Mouse (Mus musculus): ENCODE measurements around the gene Grap. TPM values are rescaled to one million over a fixed set of nuclear protein-coding genes. Genes with fewer than 3 reads are reported as not detected.

Grap gene
- polyA plus RNA-seq, 1 experiment = 0.14 TPM

DNA sequence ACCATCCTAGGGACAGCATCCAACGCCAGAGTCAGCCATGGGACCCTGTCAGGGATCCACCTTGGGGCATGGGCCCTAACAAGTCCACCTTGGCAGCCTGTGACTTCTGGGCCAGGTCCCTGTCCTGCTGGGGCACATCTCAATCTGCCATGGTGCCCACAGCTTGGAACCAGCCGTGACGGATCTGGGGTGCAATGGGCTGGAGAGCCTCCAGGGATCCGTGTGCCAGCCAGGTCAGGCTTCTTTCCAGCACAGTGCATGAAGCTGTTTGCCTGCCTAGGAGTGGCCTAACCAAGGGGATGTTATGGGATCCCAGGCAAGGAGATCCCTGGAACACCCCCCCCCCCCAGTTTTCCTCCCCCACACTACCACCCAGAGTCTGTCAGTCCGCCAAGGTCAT is 39.9 kb downstream of the Grap start:
- no peaks in the 10 kb centered on the region for H3K36me3 ChIP-seq (ENCODE audit: control insufficient read depth, insufficient read depth)
- no peak overlapping the region for H3K4me3 ChIP-seq (ENCODE audit: insufficient read depth, poor library complexity, severe bottlenecking)
- H3ac ChIP-seq (ENCODE audit: control insufficient read depth, insufficient read length, low read depth) = no peak overlapping the region
- no peaks in the 10 kb centered on the region for H3K79me3 ChIP-seq (ENCODE audit: low read depth)
- H3K79me2 ChIP-seq (ENCODE audit: control insufficient read depth, insufficient read depth) = no peaks in the 10 kb centered on the region
- TF ChIP-seq USF1 (IDR thresholded peaks at IDR 0.05; ENCODE audit: low read depth) (no peak), MAX (IDR thresholded peaks at IDR 0.05) (no peak), MYOG (IDR thresholded peaks at IDR 0.05; ENCODE audit: control insufficient read depth, extremely low read depth, insufficient read length) (no peak), CTCF (IDR thresholded peaks at IDR 0.05; ENCODE audit: control insufficient read depth, insufficient read depth, insufficient read length) (no peak), MYOD1 (IDR thresholded peaks at IDR 0.05; ENCODE audit: control insufficient read depth, insufficient read length, low read depth) (no peak), CEBPB (IDR thresholded peaks at IDR 0.05; ENCODE audit: low read depth) (no peak), FOSL1 (IDR thresholded peaks at IDR 0.05; ENCODE audit: insufficient read depth, low read length, poor library complexity, severe bottlenecking) (no peak)
- H3K27me3 ChIP-seq (ENCODE audit: control insufficient read depth, insufficient read depth, insufficient read length) = peaks cover 11% of the 10 kb centered on the region

DNA sequence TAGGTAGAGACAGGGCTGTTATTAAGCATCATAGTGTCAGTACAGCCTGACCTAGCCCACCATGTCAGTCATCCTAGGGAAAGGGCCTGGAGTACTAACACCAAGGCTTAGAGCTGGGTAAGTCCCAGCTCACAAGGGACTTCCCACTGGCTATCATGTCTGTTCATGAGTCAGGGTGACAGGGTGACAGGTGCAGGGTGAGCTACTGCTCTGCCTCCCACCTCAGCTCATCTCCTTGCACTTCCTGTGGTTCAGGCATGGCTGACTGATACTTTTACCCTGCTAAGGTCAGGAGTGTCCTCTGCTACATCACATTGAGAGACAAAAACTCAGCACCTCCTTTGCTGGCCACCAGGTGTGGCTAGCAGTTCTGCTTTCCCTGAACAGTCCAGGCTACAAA is 45.8 kb downstream of the Grap start:
- TF ChIP-seq MYOD1 (IDR thresholded peaks at IDR 0.05; ENCODE audit: control insufficient read depth, insufficient read length, low read depth) (peak; percentile 85), MYOG (IDR thresholded peaks at IDR 0.05; ENCODE audit: control insufficient read depth, extremely low read depth, insufficient read length) (no peak)
- H3K79me3 ChIP-seq (ENCODE audit: low read depth) = no peaks in the 10 kb centered on the region
- no peaks in the 10 kb centered on the region for H3K36me3 ChIP-seq (ENCODE audit: control insufficient read depth, insufficient read depth)
- no peak overlapping the region for H3K4me3 ChIP-seq (ENCODE audit: insufficient read depth, poor library complexity, severe bottlenecking)
- H3K27me3 ChIP-seq (ENCODE audit: control insufficient read depth, insufficient read depth, insufficient read length) = peaks cover 3% of the 10 kb centered on the region
- H3K79me2 ChIP-seq (ENCODE audit: control insufficient read depth, insufficient read depth) = no peaks in the 10 kb centered on the region
- H3ac ChIP-seq (ENCODE audit: control insufficient read depth, insufficient read length, low read depth) = no peak overlapping the region

DNA sequence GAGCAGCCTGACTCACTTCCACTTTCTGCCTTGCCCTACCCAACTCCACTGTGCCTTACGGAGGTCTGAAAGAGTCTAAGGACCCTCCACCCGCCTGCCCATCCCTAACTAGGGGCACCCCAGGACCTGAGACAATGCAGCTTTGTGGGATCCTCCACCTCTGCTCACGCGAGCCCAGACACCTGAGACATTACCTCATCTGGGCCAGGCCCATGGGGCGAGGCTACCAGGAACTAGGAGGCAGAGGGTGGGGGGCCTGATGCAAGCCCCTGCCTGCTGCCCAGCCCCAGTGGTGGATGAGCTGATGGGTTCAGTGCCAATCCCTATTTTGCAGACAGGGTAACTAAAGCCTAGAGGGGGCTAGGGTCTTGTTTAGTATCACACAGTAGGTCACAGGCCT is 46.4 kb downstream of the Grap start:
- Histone ChIP-seq H3K79me3 (ENCODE audit: low read depth) (no peaks in the 10 kb centered on the region), H3K36me3 (ENCODE audit: control insufficient read depth, insufficient read depth) (no peaks in the 10 kb centered on the region), H3K4me3 (ENCODE audit: insufficient read depth, poor library complexity, severe bottlenecking) (no peak overlapping the region), H3K79me2 (ENCODE audit: control insufficient read depth, insufficient read depth) (no peaks in the 10 kb centered on the region), H3K27me3 (ENCODE audit: control insufficient read depth, insufficient read depth, insufficient read length) (peaks cover 3% of the 10 kb centered on the region), H3ac (ENCODE audit: control insufficient read depth, insufficient read length, low read depth) (no peak overlapping the region)
- TF ChIP-seq FOSL1 (IDR thresholded peaks at IDR 0.05; ENCODE audit: insufficient read depth, low read length, poor library complexity, severe bottlenecking) (no peak), USF1 (IDR thresholded peaks at IDR 0.05; ENCODE audit: low read depth) (no peak), CTCF (IDR thresholded peaks at IDR 0.05; ENCODE audit: control insufficient read depth, insufficient read depth, insufficient read length) (no peak), MYOG (IDR thresholded peaks at IDR 0.05; ENCODE audit: control insufficient read depth, extremely low read depth, insufficient read length) (no peak), CEBPB (IDR thresholded peaks at IDR 0.05; ENCODE audit: low read depth) (no peak), MYOD1 (IDR thresholded peaks at IDR 0.05; ENCODE audit: control insufficient read depth, insufficient read length, low read depth) (no peak), MAX (IDR thresholded peaks at IDR 0.05) (no peak)

DNA sequence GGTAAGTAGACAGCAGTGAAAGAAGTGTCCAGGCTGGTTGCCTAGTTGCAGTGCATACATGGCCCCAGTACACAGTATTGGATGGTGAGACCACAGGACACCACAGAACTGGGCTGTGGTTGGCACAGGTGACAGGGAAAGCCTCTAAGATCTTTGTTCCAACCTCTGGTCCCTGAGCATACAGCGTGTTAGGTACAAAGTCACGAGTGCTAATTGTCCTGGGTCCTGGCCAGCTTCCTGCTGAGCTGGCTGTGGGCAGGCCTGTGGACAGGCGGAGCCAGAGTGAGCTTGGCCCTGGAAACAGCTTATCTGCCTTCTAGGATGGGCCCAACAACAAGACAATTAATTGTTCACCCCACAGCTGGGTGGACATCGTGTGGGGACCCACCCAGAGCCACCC is 46.9 kb downstream of the Grap start:
- no peak for TF ChIP-seq MAX (IDR thresholded peaks at IDR 0.05)
- no peak for TF ChIP-seq MYOD1 (IDR thresholded peaks at IDR 0.05; ENCODE audit: control insufficient read depth, insufficient read length, low read depth)
- no peak for TF ChIP-seq CTCF (IDR thresholded peaks at IDR 0.05; ENCODE audit: control insufficient read depth, insufficient read depth, insufficient read length)
- TF ChIP-seq CEBPB (IDR thresholded peaks at IDR 0.05; ENCODE audit: low read depth) = no peak
- no peak for TF ChIP-seq FOSL1 (IDR thresholded peaks at IDR 0.05; ENCODE audit: insufficient read depth, low read length, poor library complexity, severe bottlenecking)
- no peak for TF ChIP-seq MYOG (IDR thresholded peaks at IDR 0.05; ENCODE audit: control insufficient read depth, extremely low read depth, insufficient read length)
- TF ChIP-seq USF1 (IDR thresholded peaks at IDR 0.05; ENCODE audit: low read depth) = no peak
- Histone ChIP-seq H3K4me3 (ENCODE audit: insufficient read depth, poor library complexity, severe bottlenecking) (no peak overlapping the region), H3K27me3 (ENCODE audit: control insufficient read depth, insufficient read depth, insufficient read length) (peaks cover under 1% of the 10 kb centered on the region), H3K36me3 (ENCODE audit: control insufficient read depth, insufficient read depth) (no peaks in the 10 kb centered on the region), H3K79me3 (ENCODE audit: low read depth) (no peaks in the 10 kb centered on the region), H3ac (ENCODE audit: control insufficient read depth, insufficient read length, low read depth) (no peak overlapping the region), H3K79me2 (ENCODE audit: control insufficient read depth, insufficient read depth) (no peaks in the 10 kb centered on the region)

- no peak overlapping the region for H3ac ChIP-seq (ENCODE audit: control insufficient read depth, insufficient read length, low read depth)
- no peaks in the 10 kb centered on the region for H3K36me3 ChIP-seq (ENCODE audit: control insufficient read depth, insufficient read depth)
- H3K4me3 ChIP-seq (ENCODE audit: insufficient read depth, poor library complexity, severe bottlenecking) = no peak overlapping the region
- no peaks in the 10 kb centered on the region for H3K79me3 ChIP-seq (ENCODE audit: low read depth)
- no peaks in the 10 kb centered on the region for H3K79me2 ChIP-seq (ENCODE audit: control insufficient read depth, insufficient read depth)
- no peak for TF ChIP-seq MAX (IDR thresholded peaks at IDR 0.05)
- no peak for TF ChIP-seq CTCF (IDR thresholded peaks at IDR 0.05; ENCODE audit: control insufficient read depth, insufficient read depth, insufficient read length)
- no peak for TF ChIP-seq MYOG (IDR thresholded peaks at IDR 0.05; ENCODE audit: control insufficient read depth, extremely low read depth, insufficient read length)
- no peak for TF ChIP-seq FOSL1 (IDR thresholded peaks at IDR 0.05; ENCODE audit: insufficient read depth, low read length, poor library complexity, severe bottlenecking)
- TF ChIP-seq MYOD1 (IDR thresholded peaks at IDR 0.05; ENCODE audit: control insufficient read depth, insufficient read length, low read depth) = no peak
- no peak for TF ChIP-seq CEBPB (IDR thresholded peaks at IDR 0.05; ENCODE audit: low read depth)
- TF ChIP-seq USF1 (IDR thresholded peaks at IDR 0.05; ENCODE audit: low read depth) = no peak
- H3K27me3 ChIP-seq (ENCODE audit: control insufficient read depth, insufficient read depth, insufficient read length) = no peaks in the 10 kb centered on the region
Observed at GRCm38 (mm10) chr11:61701696-61702095, 48.6 kb downstream of the Grap start.

- H3K27me3 ChIP-seq (ENCODE audit: control insufficient read depth, insufficient read depth, insufficient read length) = no peaks in the 10 kb centered on the region
- TF ChIP-seq USF1 (IDR thresholded peaks at IDR 0.05; ENCODE audit: low read depth) (no peak), MYOD1 (IDR thresholded peaks at IDR 0.05; ENCODE audit: control insufficient read depth, insufficient read length, low read depth) (no peak), FOSL1 (IDR thresholded peaks at IDR 0.05; ENCODE audit: insufficient read depth, low read length, poor library complexity, severe bottlenecking) (no peak), CEBPB (IDR thresholded peaks at IDR 0.05; ENCODE audit: low read depth) (no peak), MYOG (IDR thresholded peaks at IDR 0.05; ENCODE audit: control insufficient read depth, extremely low read depth, insufficient read length) (no peak), MAX (IDR thresholded peaks at IDR 0.05) (no peak), CTCF (IDR thresholded peaks at IDR 0.05; ENCODE audit: control insufficient read depth, insufficient read depth, insufficient read length) (no peak)
- H3ac ChIP-seq (ENCODE audit: control insufficient read depth, insufficient read length, low read depth) = no peak overlapping the region
- no peaks in the 10 kb centered on the region for H3K36me3 ChIP-seq (ENCODE audit: control insufficient read depth, insufficient read depth)
- no peaks in the 10 kb centered on the region for H3K79me2 ChIP-seq (ENCODE audit: control insufficient read depth, insufficient read depth)
- H3K79me3 ChIP-seq (ENCODE audit: low read depth) = no peaks in the 10 kb centered on the region
- no peak overlapping the region for H3K4me3 ChIP-seq (ENCODE audit: insufficient read depth, poor library complexity, severe bottlenecking)
Observed at GRCm38 (mm10) chr11:61702494-61702893, 49.4 kb downstream of the Grap start.
